Mouse (Mus musculus): Measurements from ENCODE around the gene Ncapd2.

Ncapd2 gene

GRCm38 (mm10) chr6:125148926-125149568, 42.5 kb downstream of the Ncapd2 start:
- DNase-seq (ENCODE audit: low spot score in 2 of 2), result peak; percentile 81 to 84

GRCm38 (mm10) chr6:125148251-125148925, 43.1 kb downstream of the Ncapd2 start:
- no peak for DNase-seq (ENCODE audit: low spot score in 2 of 2)

- DNase-seq (ENCODE audit: low spot score in 2 of 2), result no peak
Measured at GRCm38 (mm10) chr6:125147329-125147728, 44.2 kb downstream of the Ncapd2 start.

- peak in 1 of 2 experiments; percentile 78 for DNase-seq (ENCODE audit: low spot score in 2 of 2)
Measured at GRCm38 (mm10) chr6:125146797-125147196, 44.7 kb downstream of the Ncapd2 start.

GRCm38 (mm10) chr6:125146148-125146547, 45.4 kb downstream of the Ncapd2 start:
- no peak for DNase-seq (ENCODE audit: low spot score in 2 of 2)

- no peak for DNase-seq (ENCODE audit: low spot score in 2 of 2)
Measured at GRCm38 (mm10) chr6:125145479-125145951, 46.0 kb downstream of the Ncapd2 start.

- DNase-seq (ENCODE audit: low spot score in 2 of 2), result peak; percentile 96 to 98
Measured at GRCm38 (mm10) chr6:125145001-125145400, 46.5 kb downstream of the Ncapd2 start, which contains the start of gene Iffo1. Gene Iffo1, plus strand, starts transcription at chr6:125145241.

- DNase-seq (ENCODE audit: low spot score in 2 of 2), result no peak
Measured at GRCm38 (mm10) chr6:125143904-125144303, 47.6 kb downstream of the Ncapd2 start.

GRCm38 (mm10) chr6:125143128-125143527, 48.4 kb downstream of the Ncapd2 start:
- no peak for DNase-seq (ENCODE audit: low spot score in 2 of 2)

- DNase-seq (ENCODE audit: low spot score in 2 of 2), result no peak
Measured at GRCm38 (mm10) chr6:125142436-125142835, 49.1 kb downstream of the Ncapd2 start.

- DNase-seq (ENCODE audit: low spot score in 2 of 2), result no peak
Measured at GRCm38 (mm10) chr6:125139747-125140146, 51.8 kb downstream of the Ncapd2 start.

- DNase-seq (ENCODE audit: low spot score in 2 of 2), result peak in 1 of 2 experiments; percentile 69
Measured at GRCm38 (mm10) chr6:125137002-125137671, 54.4 kb downstream of the Ncapd2 start.

GRCm38 (mm10) chr6:125132470-125132869, 59.0 kb downstream of the Ncapd2 start:
- no peak for DNase-seq (ENCODE audit: low spot score in 2 of 2)

GRCm38 (mm10) chr6:125131302-125132156, 60.0 kb downstream of the Ncapd2 start, which contains the start of gene Nop2:
Gene Nop2, plus strand, starts transcription at chr6:125131909.
- DNase-seq (ENCODE audit: low spot score in 2 of 2), result peak; percentile 91 to 93

GRCm38 (mm10) chr6:125129710-125130402, 61.6 kb downstream of the Ncapd2 start:
- no peak for DNase-seq (ENCODE audit: low spot score in 2 of 2)

GRCm38 (mm10) chr6:125128724-125129123, 62.8 kb downstream of the Ncapd2 start:
- no peak for DNase-seq (ENCODE audit: low spot score in 2 of 2)

GRCm38 (mm10) chr6:125119387-125119786, 72.1 kb downstream of the Ncapd2 start:
- no peak for DNase-seq (ENCODE audit: low spot score in 2 of 2)

Data from right cerebral cortex, postnatal 10 days (tissue).